Mouse (Mus musculus) adrenal gland, postnatal 4 days (tissue): ENCODE data around the gene Tnf. TPM values are rescaled to one million over a fixed set of nuclear protein-coding genes. Genes with fewer than 3 reads are reported as not detected.
"Not testable (repeated sequence)": the region's sequence is repeated elsewhere in the genome, so short reads cannot be mapped to it uniquely, and the experiment has no call there.

ENCODE experiments used
- DNase-seq, 2 experiments: peaks; one replicate each; pipeline ENCODE4 v3.0.0; 2021 to 2022; ENCODE audit warnings: low spot score in 2 of 2, mixed read lengths in 2 of 2
- total RNA-seq, 2 experiments: library from RNA; stranded (reverse); gene quantifications; 2 replicates each; pipeline ENCODE4 v1.2.3; 2021

The Tnf gene
- total RNA-seq, 2 experiments from 2014 or later: 0.42 to 0.76 TPM

DNA sequence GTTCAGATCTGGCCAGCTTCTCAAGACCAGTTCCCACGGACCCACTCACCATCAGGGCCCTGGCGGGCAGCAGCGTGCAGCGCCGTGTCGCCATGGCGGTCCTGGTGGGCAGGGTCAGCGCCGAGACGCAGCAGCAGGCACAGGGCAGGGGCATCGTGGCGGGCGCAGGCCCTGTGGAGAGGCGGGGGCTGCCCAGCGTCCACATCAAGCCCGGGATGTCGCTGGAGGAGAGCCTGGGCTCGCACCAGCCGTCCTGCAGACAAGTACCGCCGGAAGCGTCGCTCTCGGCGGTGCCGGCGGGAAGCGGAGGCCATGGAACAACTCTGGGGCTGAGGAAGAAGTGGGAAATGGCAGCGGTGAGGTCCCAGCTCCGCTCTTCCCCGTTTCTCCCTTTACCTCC, 33.1 kb upstream of the Tnf start:
- no peak for DNase-seq

DNA sequence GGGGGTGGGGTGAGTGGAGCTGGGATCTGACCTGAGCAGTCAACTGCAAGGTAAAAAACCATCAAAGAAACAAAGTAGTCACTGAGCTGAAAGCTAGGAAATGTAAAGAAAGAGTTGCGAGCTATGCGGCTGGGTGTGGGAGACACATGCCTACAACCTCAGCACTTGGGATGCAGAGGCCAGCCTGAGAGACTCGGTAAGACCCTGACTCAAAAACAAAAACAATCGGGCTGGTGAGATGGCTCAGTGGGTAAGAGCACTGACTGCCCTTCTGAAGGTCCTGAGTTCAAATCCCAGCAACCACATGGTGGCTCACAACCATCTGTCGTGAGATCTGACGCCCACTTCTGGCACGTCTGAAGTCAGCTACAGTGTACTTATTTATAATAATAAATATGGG, 32.3 kb upstream of the Tnf start:
- not testable (repeated sequence) for DNase-seq

DNA sequence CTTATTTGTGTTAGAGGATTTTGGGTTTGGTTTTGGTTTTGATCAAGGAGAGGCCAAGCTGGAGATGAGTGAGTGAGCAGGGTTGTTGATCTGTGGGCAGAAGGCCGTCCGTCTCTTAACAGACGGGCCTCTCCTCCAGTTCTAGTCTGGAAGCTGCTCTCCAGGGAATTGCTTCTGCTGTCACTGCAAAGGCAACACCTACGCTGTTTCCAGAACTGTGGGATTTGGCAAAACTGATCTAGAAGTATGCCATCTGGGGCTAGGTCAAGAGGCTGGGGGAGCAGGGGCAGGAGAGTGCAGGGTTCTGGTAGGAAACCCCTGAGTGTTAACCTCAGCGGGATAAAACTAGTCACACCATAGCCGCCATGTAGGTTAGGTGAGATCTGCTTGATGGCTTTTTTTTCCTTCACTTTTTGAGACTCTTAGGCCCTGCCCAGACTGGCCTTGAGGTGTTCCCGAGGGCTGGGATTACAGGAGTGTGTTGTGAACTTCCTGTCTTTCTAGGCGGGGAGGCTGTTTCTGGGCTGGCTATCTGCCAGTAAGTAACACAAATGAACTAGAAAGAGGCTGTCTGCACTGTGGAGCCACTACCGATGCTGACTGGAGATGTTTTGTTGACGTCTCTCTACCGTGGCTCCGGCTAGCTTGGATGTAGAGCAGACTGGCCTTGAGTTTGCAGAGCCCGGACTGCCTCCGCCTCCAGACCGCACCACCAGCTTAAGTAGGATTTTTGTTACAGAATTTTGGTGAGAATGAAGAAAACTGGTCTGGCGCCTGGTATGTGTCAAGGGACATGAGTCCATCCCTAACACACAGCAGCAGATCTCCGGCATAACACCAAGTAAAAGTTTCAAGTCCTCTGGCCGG, 31.5 kb upstream of the Tnf start, which contains the start of gene Atp6v1g2:
Gene Atp6v1g2, plus strand, starts transcription at position 547 of the 867 bp plus-strand sequence.
- no peak for DNase-seq

DNA sequence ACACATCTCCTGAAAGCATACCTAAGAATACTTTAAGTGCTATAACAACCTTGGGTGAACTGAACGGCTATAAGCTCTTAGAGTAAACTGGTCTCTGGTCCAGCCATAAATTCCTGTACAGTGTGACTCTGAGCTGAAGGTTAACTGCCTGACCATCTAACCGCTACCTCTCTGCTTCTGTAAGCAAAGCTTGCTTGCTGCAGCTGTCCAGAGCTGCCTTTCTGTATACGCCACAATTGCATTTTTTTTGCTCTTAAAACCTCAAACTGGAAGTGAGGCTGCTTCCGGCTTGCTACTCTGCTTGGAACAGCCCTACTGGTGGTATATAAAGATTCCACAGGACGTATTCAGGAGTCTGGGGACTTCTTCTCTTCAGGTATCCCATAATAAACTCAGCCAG, 30.9 kb upstream of the Tnf start:
- DNase-seq: no peak

DNA sequence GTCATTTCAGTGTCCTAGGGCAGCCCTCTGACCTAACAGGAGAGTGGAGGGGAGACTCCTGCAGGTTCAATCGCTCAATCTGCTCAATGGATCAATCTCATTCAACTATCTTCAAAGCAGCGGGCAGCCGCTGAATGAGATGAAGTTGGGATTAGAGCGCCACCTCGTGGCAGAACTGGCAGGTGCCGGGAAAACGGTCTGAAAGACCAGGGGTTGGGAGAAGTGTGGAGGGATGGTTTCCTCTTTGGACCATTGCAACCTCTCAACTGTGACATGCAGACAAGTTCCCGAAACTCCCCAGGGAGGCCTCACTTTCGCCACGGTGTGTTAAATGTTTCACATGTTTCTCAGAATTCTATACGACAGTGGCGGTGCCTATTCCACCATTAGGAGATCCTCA, 30.2 kb upstream of the Tnf start:
- peak; percentile 76 to 77 for DNase-seq

DNA sequence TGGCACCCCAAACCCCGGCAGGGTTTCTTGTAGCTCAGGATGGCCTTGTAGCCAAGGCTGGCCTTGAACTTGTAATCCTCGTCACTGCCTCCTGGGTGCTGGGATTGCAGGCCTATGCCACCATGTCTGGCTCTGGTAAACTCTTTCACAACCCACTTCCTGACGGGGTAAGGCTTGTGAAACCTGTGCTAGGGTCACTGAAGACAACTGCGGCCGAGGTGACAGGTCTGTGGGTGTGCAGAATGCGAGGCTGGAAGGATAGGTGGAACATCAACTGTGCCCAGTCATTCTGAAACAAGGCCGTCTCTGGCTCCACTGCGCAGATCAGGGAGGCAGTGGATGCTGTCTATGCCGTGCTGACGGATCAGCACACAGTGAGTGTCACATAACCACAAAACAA, 29.2 kb upstream of the Tnf start:
- no peak for DNase-seq

DNA sequence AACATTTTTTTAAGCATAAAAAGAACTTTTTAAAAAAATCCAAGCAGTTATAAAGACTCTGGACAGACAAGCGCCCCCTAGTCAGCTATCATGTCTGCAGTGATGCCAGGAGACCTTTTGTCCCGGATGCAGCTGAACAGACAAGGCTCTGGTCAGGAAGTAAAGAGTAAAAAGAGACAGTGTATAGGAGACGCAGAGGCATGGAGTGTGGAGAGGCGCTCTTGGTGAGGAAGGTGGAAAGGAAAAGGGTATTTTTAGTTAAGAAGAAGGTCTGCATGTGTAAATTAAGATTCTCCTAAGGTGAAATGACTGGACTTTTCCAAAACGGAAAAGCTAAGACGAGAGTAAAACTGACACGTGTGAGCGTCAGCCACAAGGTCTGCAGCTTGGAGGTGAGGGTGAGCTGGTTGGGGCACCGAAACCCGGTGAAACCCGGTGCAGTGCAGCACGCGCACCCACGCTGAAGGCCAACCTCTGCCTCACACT, 24.8 kb upstream of the Tnf start:
- no peak for DNase-seq

DNA sequence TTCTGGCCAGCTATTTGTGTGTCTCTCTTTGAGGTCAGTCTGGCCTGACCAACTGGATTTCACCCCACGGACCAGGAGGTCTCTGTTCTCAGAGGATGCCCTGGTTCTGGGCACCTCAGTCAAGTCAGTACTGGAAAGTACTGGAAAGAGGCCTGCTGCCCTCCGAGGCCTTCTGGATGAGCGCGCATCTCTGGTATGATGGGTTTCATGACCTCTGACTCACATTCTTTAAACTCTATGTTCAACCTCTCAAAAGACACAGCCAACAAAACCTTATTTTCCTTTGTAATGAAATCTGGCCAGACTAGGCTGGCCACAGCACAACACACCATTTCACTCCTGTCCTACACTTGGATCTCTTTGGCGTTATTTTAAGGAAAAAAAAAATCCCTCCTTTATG, 23.6 kb upstream of the Tnf start:
- DNase-seq: no peak

DNA sequence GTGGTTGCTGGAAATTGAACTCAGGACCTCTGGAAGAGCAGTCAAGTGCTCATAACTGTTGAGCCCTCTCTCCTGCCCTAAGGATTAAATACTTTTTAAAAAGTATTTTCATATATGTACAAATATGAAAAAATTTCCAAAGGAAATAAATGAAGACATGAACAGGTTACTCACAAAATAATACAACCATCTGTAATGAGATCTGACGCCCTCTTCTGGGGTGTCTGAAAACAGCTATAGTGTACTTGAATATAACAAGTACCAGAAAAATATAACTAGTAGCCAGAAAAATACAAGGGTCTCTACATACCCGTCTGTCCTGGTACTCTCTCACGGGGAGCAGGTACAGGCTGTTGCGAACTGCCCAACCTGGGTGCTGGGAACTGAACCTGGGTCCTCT, 22.8 kb upstream of the Tnf start:
- no peak for DNase-seq

DNA sequence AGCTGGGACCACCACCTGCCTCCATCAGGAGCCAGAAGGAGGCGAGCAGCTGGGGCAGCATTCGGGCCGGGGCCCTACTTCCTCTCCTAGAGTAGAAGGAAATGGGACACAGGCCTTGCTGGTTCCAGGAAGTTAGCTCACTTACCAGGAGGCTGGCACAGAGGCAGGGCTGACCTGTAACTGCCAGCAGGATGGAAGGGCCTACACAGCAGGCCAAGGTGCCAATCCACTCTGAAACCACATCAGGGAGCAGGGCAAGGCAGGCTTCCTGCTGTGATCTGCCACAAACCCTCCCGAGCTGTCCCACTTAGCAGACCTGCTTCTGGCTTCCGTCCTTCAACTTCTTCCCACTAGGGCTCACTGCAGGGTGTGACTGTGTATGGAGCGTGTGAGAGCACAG, 20.5 kb upstream of the Tnf start:
- DNase-seq: no peak

DNA sequence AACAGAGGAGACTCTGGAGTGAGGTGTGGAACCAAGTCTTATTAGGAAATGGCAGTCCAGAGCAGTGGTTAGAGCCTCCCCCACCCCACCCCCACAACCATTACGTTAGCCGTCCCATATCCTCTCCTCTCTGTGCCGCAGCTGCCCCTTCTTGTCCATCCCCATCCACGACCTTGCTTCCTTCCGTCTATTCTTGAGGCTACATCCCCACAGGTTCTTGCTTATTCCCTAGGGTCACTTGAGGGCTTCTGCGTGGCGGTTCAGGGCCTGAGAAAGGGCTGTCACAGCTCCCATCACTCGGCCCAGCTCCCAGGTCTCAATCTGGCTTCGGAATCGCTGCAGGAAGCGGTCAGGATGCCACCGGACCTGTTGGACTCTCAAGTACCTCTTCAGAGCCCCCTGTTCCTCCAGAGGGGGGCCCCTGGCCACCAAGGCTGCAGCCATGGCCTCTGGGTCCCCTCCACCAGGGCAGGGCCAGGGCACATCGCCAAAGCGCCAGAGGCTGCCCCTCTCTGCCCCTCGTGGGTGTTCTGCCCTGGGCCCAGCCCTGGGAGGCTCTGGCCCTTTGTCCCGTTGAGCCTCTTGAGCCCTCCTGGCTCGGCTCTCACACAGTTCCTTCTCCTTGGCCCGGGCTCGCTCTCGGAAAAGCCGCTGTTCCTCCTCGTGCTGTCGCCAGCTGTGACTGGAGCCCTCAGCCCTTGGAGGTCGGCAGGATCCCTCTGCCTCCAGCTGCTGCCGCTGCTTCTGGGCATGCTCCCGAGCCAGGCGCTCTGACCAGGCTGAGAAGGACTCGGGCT, 18.5 kb upstream of the Tnf start, which contains the start of gene Gm16181:
Gene Gm16181, plus strand, starts transcription at position 679 of the 797 bp plus-strand sequence.
- no peak for DNase-seq

DNA sequence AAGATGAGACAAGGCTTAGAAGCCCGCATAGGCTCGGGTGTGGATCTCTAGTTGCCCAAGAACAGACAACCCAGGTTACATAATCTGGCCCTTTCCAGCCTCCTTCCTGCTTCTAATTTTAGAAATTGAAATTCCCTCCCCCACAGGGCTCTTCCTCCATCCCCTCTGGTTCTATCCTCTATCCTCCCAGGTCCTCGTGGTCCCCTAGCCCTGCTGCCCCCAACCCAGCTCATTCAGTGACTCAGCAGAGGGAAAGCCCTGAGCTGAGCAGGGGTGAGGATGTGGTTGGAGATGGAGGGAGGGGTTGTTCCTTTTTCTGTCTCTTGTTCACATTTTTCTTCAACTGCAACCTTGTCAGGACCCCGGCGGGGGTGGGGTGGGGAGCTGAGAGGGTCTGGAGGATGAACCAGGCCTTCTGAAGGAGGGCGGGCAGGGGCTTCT, 17.8 kb upstream of the Tnf start:
- DNase-seq: no peak

DNA sequence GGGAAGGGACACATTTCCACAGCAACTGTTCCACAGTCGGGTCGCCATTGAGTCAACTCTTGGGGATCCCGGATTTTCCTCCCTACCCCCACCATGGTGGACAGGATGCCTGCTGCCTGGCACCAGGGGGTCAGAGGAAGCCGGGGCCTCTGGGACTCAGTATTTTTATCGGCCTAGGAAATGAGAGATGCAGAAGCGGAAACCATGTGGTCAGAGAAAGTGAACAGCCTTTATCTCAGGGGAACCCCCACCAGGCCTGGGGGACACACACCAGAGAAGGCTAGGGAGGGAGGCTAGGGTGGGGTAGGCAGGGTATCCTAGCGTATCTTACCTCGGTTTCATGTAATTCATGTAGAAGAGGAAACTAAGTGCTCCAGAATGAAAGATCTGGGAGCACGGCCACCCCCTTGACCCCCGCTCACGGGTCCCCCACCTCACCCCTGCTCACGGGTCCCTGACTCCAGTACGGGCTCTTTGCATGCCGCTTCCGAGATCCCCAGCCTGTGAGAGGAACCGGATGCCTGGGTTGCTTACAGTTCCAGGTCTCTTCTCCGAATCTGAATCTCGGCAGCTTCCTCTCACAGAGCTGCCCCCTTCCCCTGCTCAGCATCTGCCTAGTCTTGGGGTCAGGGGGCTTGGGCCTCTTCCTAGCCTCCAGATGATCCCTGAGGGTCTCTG, 16.8 kb upstream of the Tnf start:
- no peak for DNase-seq

DNA sequence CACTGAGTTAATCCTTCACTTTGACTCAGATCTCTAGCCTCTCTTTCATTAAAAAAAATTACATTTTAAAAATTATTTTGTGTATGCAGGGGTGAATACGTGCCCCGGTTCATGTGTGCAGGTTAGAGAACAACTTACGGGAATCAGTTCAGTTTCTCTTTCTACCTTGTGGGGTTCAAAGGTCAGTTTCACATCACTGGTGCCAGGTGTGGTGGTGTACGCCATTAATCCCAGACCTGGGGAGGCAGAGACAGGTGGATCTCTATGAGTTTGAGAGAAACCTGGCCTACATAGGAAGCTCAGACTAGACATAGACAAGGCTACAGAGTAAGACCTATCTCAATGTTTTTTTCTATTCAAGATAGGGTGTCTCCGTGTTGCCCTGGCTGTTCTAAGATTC, 11.3 kb upstream of the Tnf start:
- DNase-seq: no peak

DNA sequence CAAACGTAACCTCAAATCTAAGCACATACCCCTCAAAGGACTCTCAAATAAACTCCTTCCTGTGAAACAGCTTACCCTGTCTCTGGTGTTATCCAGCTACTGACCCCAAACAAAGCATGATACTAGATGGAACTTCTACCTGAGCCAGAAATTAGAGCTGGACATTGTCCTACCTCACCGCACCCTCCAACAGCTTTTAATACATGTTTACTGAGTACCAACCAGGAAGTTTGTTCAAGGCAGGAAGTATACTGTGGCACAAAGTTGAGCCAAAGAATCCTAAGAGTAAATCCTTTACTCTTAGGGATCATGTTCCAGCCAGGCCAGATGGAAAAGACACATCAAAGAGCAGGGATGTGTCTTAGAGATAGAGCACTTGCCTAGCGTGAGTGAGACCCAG, 8.8 kb upstream of the Tnf start:
- no peak for DNase-seq

DNA sequence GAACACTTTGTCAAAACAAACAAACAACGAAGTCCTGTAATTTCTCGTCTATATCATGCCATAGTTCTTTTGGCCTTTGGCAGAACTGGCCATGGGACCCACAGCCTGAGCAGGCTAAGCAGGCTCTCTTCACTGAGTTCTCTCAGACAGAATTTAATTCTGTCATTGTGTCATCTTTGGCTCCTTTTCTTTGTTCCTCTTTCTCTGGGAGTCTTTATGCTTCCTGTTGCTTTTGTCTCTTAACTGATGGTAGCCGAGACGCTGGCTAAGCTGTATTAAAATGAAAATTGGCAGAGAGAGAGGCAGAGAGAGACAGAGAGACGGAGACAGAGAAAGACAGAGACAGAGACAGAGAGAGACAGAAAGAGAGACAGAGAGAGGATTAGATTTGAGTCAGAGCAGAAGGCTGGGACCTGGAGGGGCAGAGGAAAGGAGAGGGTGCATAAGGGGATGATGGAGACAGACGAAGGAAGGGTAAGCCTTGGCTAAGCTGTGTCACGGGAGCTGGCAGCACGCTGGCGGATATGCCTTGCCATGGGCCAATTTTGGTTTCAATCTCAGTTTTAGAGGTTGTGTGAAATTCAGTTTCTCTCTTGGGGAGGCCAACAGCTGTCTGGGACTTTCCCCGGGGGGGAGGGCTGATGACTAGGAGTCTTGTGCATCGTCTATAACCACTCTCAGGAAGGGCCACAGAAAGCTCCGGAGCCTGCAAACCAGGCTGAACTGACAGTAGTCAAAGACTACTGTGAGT, 8.2 kb upstream of the Tnf start:
- no peak for DNase-seq

DNA sequence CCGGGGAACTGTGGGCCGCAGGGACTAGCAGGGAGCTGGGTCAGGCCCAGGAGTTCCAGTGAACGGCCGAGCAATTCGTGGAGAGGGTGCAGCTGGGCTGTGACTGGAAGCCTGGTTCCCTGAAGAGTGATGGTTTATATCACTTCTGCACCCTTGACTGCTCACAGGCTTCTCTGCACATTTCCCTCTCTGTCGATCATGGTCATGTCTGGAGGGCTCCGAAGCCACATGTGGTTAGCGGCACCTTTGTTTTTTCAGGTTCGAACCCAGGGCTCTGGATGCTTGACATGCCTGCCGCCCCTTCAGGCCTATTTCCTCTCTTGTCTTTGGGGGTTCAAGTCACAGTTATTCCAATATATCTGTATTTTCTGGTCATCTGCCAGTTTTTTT, 3.6 kb upstream of the Tnf start:
- DNase-seq: no peak

DNA sequence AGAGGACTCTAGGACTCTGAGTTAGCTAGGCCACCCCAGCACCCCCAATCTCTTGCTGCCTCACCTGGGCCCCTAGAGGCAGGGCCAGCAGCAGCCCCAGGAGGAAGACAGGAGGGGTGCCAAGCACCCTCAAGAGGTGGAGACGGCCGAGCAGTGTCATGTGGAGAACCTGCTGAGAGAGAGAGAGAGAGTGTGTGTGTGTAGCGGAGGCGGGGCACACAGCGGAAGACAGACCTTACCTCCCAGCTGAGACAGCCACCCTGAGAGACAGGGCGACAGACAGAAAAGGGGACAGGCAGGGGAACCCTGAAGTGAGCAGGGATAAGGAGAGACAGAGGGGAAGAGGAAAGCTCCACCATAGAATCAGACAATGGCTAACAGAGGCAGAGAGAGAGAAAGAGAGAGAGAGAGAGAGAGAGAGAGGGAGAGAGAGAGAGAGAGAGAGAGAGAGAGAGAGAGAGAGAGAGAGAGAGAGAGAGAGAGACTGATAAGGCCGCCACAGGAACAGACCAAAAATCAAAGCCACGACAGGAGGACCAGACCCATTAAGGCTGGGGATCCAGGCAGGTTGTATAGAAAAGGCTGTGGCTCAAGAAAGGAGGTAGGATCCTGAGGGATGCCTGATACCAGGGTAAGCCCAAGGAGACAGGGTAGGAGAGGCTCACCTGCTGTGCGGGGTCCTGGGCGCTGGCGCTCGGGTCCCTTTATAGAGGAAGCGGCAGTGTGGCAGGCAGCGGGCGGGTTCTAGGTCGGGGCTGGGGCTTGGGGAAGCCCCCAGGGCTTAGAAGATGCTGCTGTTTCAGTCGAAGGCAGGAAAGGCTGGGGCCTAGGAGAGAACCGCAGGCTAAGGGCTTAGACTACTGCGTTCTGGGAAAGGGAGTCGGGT, 2.9 kb upstream of the Tnf start, which contains the start of gene Lta:
Gene Lta, minus strand, starts transcription at position 858 of the 886 bp plus-strand sequence.
- DNase-seq: no peak

DNA sequence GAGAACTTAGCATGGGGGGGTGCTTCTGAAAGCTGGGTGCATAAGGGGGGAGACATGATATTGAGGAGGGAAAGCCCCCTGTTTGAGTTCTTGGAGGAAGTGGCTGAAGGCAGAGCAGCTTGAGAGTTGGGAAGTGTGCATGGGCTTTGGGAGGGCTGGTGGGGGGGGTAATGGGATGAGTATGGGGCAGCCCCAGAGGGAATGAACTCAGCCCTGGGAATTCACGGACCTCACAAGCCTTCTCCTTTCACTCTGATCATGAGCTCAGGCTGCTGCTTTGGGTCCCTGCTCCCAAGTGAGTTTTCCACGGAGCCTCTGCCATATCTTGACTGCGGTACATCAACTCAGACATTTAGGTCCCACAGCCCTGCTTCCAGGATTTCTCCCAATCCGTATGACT, 635 bp upstream of the Tnf start:
- no peak for DNase-seq

DNA sequence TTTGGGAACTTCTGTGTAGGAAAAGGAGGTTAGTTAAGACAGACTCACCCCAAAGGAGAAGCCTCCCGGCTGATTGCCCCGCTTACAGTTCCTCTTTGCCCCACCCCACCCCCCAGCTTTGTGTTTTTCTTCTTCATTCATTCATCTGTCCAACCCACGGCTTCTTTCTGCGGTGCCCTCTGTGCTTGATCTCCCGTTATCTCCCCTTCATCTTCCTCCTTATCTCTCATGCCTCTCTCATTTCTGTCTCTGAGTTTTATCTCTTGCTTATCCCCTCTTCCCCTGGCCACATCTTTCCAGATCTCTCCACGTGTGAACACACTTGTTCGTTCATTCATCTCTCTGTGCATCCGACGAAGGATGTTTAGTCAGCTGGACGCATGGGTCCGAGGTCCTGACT, 679 bp downstream of the Tnf start:
- DNase-seq: no peak
